Mouse (Mus musculus) heart, embryonic 16.5 days (tissue): ENCODE results near the gene Ppp1r35. TPM values are rescaled to one million over a fixed set of nuclear protein-coding genes. Genes with fewer than 3 reads are reported as not detected.

Experiments used
- ATAC-seq: fragments of 200-750 bp; cut with Nextera tagmentation; replicated peaks from 2 replicates; pipeline ENCODE4 v1.8.0; 2017; ENCODE audit warnings: moderate number of reproducible peaks; ENCODE audit not compliant: insufficient read depth, low FRiP score; ENCODE audit errors: extremely low read depth
- H3K27ac ChIP-seq: fragments of 300-500 bp; sonication (generic); 2 replicates; pipeline ENCODE4 v1.5.1; 2014; ENCODE audit warnings: mild to moderate bottlenecking, low read length, control low read depth, moderate library complexity
- H3K27me3 ChIP-seq: fragments of 300-500 bp; sonication (generic); 2 replicates; pipeline ENCODE4 v1.6.1; 2014; ENCODE audit warnings: low read length, mixed read lengths; ENCODE audit not compliant: control insufficient read depth, insufficient read depth
- H3K36me3 ChIP-seq: fragments of 300-500 bp; sonication (generic); 2 replicates; pipeline ENCODE4 v1.6.1; 2014; ENCODE audit not compliant: control insufficient read depth, insufficient read depth
- H3K4me1 ChIP-seq: fragments of 300-500 bp; sonication (generic); 2 replicates; pipeline ENCODE4 v1.6.1; 2014; ENCODE audit warnings: low read length, mixed read lengths; ENCODE audit not compliant: control insufficient read depth, insufficient read depth
- H3K4me2 ChIP-seq: fragments of 300-500 bp; sonication (generic); 2 replicates; pipeline ENCODE4 v1.6.1; 2014; ENCODE audit warnings: low read depth, mild to moderate bottlenecking, control low read depth, low read length
- H3K4me3 ChIP-seq: fragments of 300-500 bp; sonication (generic); 2 replicates; pipeline ENCODE4 v1.5.1; 2014; ENCODE audit warnings: mild to moderate bottlenecking, control low read depth, low read length
- H3K9ac ChIP-seq: fragments of 300-500 bp; sonication (generic); 2 replicates; pipeline ENCODE4 v1.6.1; 2014; ENCODE audit warnings: low read length, control low read depth
- H3K9me3 ChIP-seq: fragments of 300-500 bp; sonication (generic); replicated peaks from 2 replicates; pipeline ENCODE4 v1.6.1; 2016; ENCODE audit warnings: low read length; ENCODE audit not compliant: control insufficient read depth
- WGBS: fragments of 180-500 bp; shearing (Covaris S2); extraction: QIAGEN DNeasy Blood & Tissue Kit; methylation state at CpG from one replicate; pipeline ENCODE4 v1.1.7; 2014; 5-methylcytosine and 5-hydroxymethylcytosine counted together
- polyA plus RNA-seq: library from polyadenylated mRNA; unstranded; fragments of >200 nt; fragmentation: Nextera tagmentation; extraction: Ambion mirVana; gene quantifications from 2 replicates; pipeline ENCODE4 v1.2.1, GENCODE M21; 2015

The Ppp1r35 gene
- polyA plus RNA-seq, 1 experiment from 2014 or later: 22.6 TPM

GRCm38 (mm10) chr5:137757887-137758286 lies 20.8 kb upstream of the Ppp1r35 start:
- H3K9ac ChIP-seq: peak overlapping the region; percentile 46
- peaks cover 17% of the 10 kb centered on the region for H3K36me3 ChIP-seq

GRCm38 (mm10) chr5:137758921-137759534 lies 19.6 kb upstream of the Ppp1r35 start:
- no peak overlapping the region for H3K9ac ChIP-seq
- no peak overlapping the region for H3K4me3 ChIP-seq
- WGBS: 90% methylated on average over 19 of the region's 19 CpGs
- ATAC-seq: no peak
- peaks cover 17% of the 10 kb centered on the region for H3K36me3 ChIP-seq
- H3K9me3 ChIP-seq: no peaks in the 10 kb centered on the region
- H3K27ac ChIP-seq: no peak overlapping the region; the same call in 1 of the 2 replicates
- peaks cover 32% of the 10 kb centered on the region for H3K4me1 ChIP-seq
- no peak overlapping the region for H3K4me2 ChIP-seq
- no peaks in the 10 kb centered on the region for H3K27me3 ChIP-seq

More at GRCm38 (mm10) chr5:137757887-137758286, 20.8 kb upstream of the Ppp1r35 start:
- ATAC-seq: peak; percentile 72
- no peak overlapping the region for H3K4me3 ChIP-seq
- peaks cover 40% of the 10 kb centered on the region for H3K4me1 ChIP-seq
- peak overlapping the region; percentile 61 for H3K27ac ChIP-seq
- H3K9me3 ChIP-seq: no peaks in the 10 kb centered on the region
- H3K4me2 ChIP-seq: 0 out of 2 replicates have a peak overlapping the region, but pooled peaks have one; percentile 13
- no peaks in the 10 kb centered on the region for H3K27me3 ChIP-seq
- 58% methylated on average over 6 of the region's 6 CpGs for WGBS

GRCm38 (mm10) chr5:137759971-137760412 lies 18.7 kb upstream of the Ppp1r35 start:
- Histone ChIP-seq H3K9ac (0 out of 2 replicates have a peak overlapping the region, but pooled peaks have one; percentile 11), H3K4me3 (no peak overlapping the region), H3K9me3 (no peaks in the 10 kb centered on the region), H3K36me3 (peaks cover 17% of the 10 kb centered on the region), H3K4me2 (no peak overlapping the region), H3K27me3 (no peaks in the 10 kb centered on the region), H3K4me1 (peaks cover 32% of the 10 kb centered on the region), H3K27ac (peak overlapping the region; percentile 37; the same call in 1 of the 2 replicates)
- 39% methylated on average over 4 of the region's 4 CpGs for WGBS
- peak; percentile 49 for ATAC-seq

GRCm38 (mm10) chr5:137764609-137765340 lies 13.9 kb upstream of the Ppp1r35 start:
- Histone ChIP-seq H3K4me1 (peaks cover 7% of the 10 kb centered on the region), H3K4me2 (no peak overlapping the region), H3K27ac (no peak overlapping the region), H3K9me3 (peaks cover 4% of the 10 kb centered on the region), H3K9ac (no peak overlapping the region), H3K36me3 (peaks cover 5% of the 10 kb centered on the region), H3K27me3 (no peaks in the 10 kb centered on the region), H3K4me3 (no peak overlapping the region)
- ATAC-seq: no peak
- WGBS: 62% methylated on average over 9 of the region's 9 CpGs

- 0 out of 2 replicates have a peak, but pooled peaks cover 2% of the 10 kb centered on the region for H3K4me1 ChIP-seq
- 66% methylated on average over 3 of the region's 3 CpGs for WGBS
- H3K4me2 ChIP-seq: no peak overlapping the region
- H3K27me3 ChIP-seq: no peaks in the 10 kb centered on the region
- H3K9ac ChIP-seq: no peak overlapping the region
- H3K4me3 ChIP-seq: no peak overlapping the region
- peaks cover 4% of the 10 kb centered on the region for H3K9me3 ChIP-seq
- no peak overlapping the region for H3K27ac ChIP-seq
- no peak for ATAC-seq
- peaks cover 5% of the 10 kb centered on the region for H3K36me3 ChIP-seq
These were observed 12.4 kb upstream of the Ppp1r35 start for GRCm38 (mm10) chr5:137766270-137766669.

GRCm38 (mm10) chr5:137768475-137768874 lies 10.2 kb upstream of the Ppp1r35 start:
- H3K27ac ChIP-seq: no peak overlapping the region
- no peak overlapping the region for H3K9ac ChIP-seq
- H3K4me2 ChIP-seq: no peak overlapping the region
- WGBS: 71% methylated on average over 1 of the region's 1 CpGs
- peaks cover 4% of the 10 kb centered on the region for H3K9me3 ChIP-seq
- no peaks in the 10 kb centered on the region for H3K27me3 ChIP-seq
- no peak for ATAC-seq
- H3K4me3 ChIP-seq: no peak overlapping the region
- peaks cover 3% of the 10 kb centered on the region for H3K36me3 ChIP-seq
- 0 out of 2 replicates have a peak, but pooled peaks cover 2% of the 10 kb centered on the region for H3K4me1 ChIP-seq

GRCm38 (mm10) chr5:137770709-137771108 lies 7.9 kb upstream of the Ppp1r35 start:
- ATAC-seq: 0 out of 2 replicates have a peak, but pooled peaks have one; percentile 32
- Histone ChIP-seq H3K36me3 (peaks cover 3% of the 10 kb centered on the region), H3K4me3 (no peak overlapping the region), H3K9me3 (peaks cover 4% of the 10 kb centered on the region), H3K9ac (no peak overlapping the region), H3K4me1 (0 out of 2 replicates have a peak, but pooled peaks cover 2% of the 10 kb centered on the region), H3K27me3 (no peaks in the 10 kb centered on the region), H3K27ac (no peak overlapping the region), H3K4me2 (no peak overlapping the region)
- 42% methylated on average over 2 of the region's 2 CpGs for WGBS

GRCm38 (mm10) chr5:137772755-137773154 lies 5.9 kb upstream of the Ppp1r35 start:
- no peak overlapping the region for H3K4me2 ChIP-seq
- H3K27me3 ChIP-seq: no peaks in the 10 kb centered on the region
- no peaks in the 10 kb centered on the region for H3K9me3 ChIP-seq
- H3K4me1 ChIP-seq: peaks cover 13% of the 10 kb centered on the region
- H3K27ac ChIP-seq: no peak overlapping the region
- no peak for ATAC-seq
- no peaks in the 10 kb centered on the region for H3K36me3 ChIP-seq
- H3K9ac ChIP-seq: no peak overlapping the region
- no peak overlapping the region for H3K4me3 ChIP-seq
